Mouse (Mus musculus) forebrain, postnatal 0 days (tissue): ENCODE measurements around the gene Slc26a5. TPM values are rescaled to one million over a fixed set of nuclear protein-coding genes. Genes with fewer than 3 reads are reported as not detected.

Experiments
- ATAC-seq: fragments of 200-750 bp; cut with Nextera tagmentation; 2 replicates; pipeline ENCODE4 v1.8.0; 2017; ENCODE audit warnings: mild to moderate bottlenecking, moderate library complexity
- DNase-seq: peaks from one replicate; pipeline ENCODE4 v3.0.0-alpha.2; 2015
- H3K27ac ChIP-seq: fragments of 300-500 bp; sonication (generic); 2 replicates; pipeline ENCODE4 v1.5.1; 2014; ENCODE audit warnings: low read depth, mild to moderate bottlenecking, antibody characterized with exemption, low read length, moderate library complexity, mixed read lengths
- H3K27me3 ChIP-seq: fragments of 300-500 bp; sonication (generic); 2 replicates; pipeline ENCODE4 v1.6.1; 2014; ENCODE audit warnings: mild to moderate bottlenecking, low read length, mixed read lengths; ENCODE audit not compliant: insufficient read depth
- H3K36me3 ChIP-seq: fragments of 300-500 bp; sonication (generic); 2 replicates; pipeline ENCODE4 v1.6.1; 2014; ENCODE audit warnings: mild to moderate bottlenecking, moderate library complexity; ENCODE audit not compliant: insufficient read depth
- H3K4me1 ChIP-seq: fragments of 300-500 bp; sonication (generic); 2 replicates; pipeline ENCODE4 v1.6.1; 2014; ENCODE audit warnings: antibody characterized with exemption; ENCODE audit not compliant: insufficient read depth
- H3K4me2 ChIP-seq: fragments of 300-500 bp; sonication (generic); 2 replicates; pipeline ENCODE4 v1.6.1; 2014; ENCODE audit warnings: low read depth, mild to moderate bottlenecking, moderate library complexity
- H3K4me3 ChIP-seq: fragments of 300-500 bp; sonication (generic); 2 replicates; pipeline ENCODE4 v1.5.1; 2014; ENCODE audit warnings: low read depth, low read length, mixed read lengths
- H3K9ac ChIP-seq: fragments of 300-500 bp; sonication (generic); 2 replicates; pipeline ENCODE4 v1.6.1; 2014; ENCODE audit warnings: mild to moderate bottlenecking
- H3K9me3 ChIP-seq: fragments of 300-500 bp; sonication (generic); 2 replicates; pipeline ENCODE4 v1.6.1; 2016; ENCODE audit warnings: low read length
- CTCF ChIP-seq: sonication (generic); IDR thresholded peaks from 2 replicates; pipeline ENCODE4 v1.5.1; 2016; ENCODE audit warnings: antibody characterized with exemption, control low read depth, low read depth
- WGBS: fragments of 180-500 bp; shearing (Covaris S2); extraction: QIAGEN DNeasy Blood & Tissue Kit; methylation state at CpG from one replicate; pipeline ENCODE4 v1.1.7; 2014; 5-methylcytosine and 5-hydroxymethylcytosine counted together
- polyA plus RNA-seq: library from polyadenylated mRNA; unstranded; fragments of >200 nt; fragmentation: Nextera tagmentation; extraction: Ambion mirVana; gene quantifications from 2 replicates; pipeline ENCODE4 v1.2.1, GENCODE M21; 2015
- total RNA-seq: library from RNA; depleted of rRNA; stranded (reverse); fragments of >200 nt; gene quantifications from 2 replicates; pipeline ENCODE4 v1.2.3, GENCODE M21; 2014

The Slc26a5 gene
- total and polyA plus RNA-seq, 2 experiments from 2014 or later, result 0.35 to 0.38 TPM

GRCm38 (mm10) chr5:21847438-21847837 is 18.0 kb downstream of the Slc26a5 start:
- WGBS, result 81% methylated on average over 6 of the region's 6 CpGs
- Histone ChIP-seq H3K27me3 (no peaks in the 10 kb centered on the region), H3K9me3 (no peaks in the 10 kb centered on the region), H3K27ac (no peak overlapping the region), H3K36me3 (no peaks in the 10 kb centered on the region), H3K9ac (no peak overlapping the region), H3K4me2 (no peak overlapping the region), H3K4me1 (no peaks in the 10 kb centered on the region), H3K4me3 (no peak overlapping the region)
- no peak for ATAC-seq
- TF ChIP-seq CTCF, result no peak
- DNase-seq, result no peak

- Histone ChIP-seq H3K4me2 (no peak overlapping the region), H3K4me3 (no peak overlapping the region), H3K9me3 (no peaks in the 10 kb centered on the region), H3K27ac (no peak overlapping the region), H3K27me3 (no peaks in the 10 kb centered on the region), H3K36me3 (no peaks in the 10 kb centered on the region), H3K4me1 (no peaks in the 10 kb centered on the region), H3K9ac (no peak overlapping the region)
- TF ChIP-seq CTCF, result no peak
- DNase-seq (no peak), ATAC-seq (no peak)
- 88% methylated on average over 20 of the region's 20 CpGs for WGBS
These were observed 18.7 kb downstream of the Slc26a5 start for GRCm38 (mm10) chr5:21846616-21847290.

DNA sequence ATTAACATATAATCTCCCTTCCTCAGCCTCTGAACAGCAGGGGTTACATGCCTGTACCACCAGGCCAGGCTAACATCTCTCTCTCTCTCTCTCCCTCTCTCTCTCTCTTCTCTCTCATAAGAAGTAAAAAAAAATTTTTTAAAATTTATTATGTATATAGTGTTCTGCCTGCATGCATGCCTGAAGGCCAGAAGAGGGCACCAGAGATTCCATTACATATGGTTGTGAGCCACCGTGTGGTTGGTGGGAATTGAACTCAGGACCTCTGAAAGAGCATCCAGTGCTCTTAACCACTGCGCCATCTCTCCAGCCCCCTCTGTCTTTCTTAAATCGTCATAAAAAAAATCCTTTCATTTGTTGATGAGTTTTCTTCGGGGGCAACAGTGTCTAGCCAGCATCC is 20.7 kb downstream of the Slc26a5 start:
- H3K36me3 ChIP-seq, result no peaks in the 10 kb centered on the region
- 76% methylated on average over 4 of the region's 4 CpGs for whole genome bisulfite sequencing
- TF ChIP-seq CTCF, result peak; percentile 35
- no peaks in the 10 kb centered on the region for H3K9me3 ChIP-seq
- no peak for DNase-seq
- no peak overlapping the region for H3K27ac ChIP-seq
- no peaks in the 10 kb centered on the region for H3K27me3 ChIP-seq
- no peak overlapping the region for H3K4me2 ChIP-seq
- no peak overlapping the region for H3K4me3 ChIP-seq
- no peak overlapping the region for H3K9ac ChIP-seq
- no peak for ATAC-seq
- H3K4me1 ChIP-seq, result no peaks in the 10 kb centered on the region

GRCm38 (mm10) chr5:21831761-21832160 is 33.6 kb downstream of the Slc26a5 start:
- TF ChIP-seq CTCF, result no peak
- ATAC-seq (no peak), DNase-seq (no peak)
- no peaks in the 10 kb centered on the region for H3K9me3 ChIP-seq
- 76% methylated on average over 3 of the region's 3 CpGs for whole genome bisulfite sequencing
- H3K27ac ChIP-seq, result no peak overlapping the region
- H3K4me3 ChIP-seq, result no peak overlapping the region
- no peaks in the 10 kb centered on the region for H3K27me3 ChIP-seq
- no peak overlapping the region for H3K9ac ChIP-seq
- no peaks in the 10 kb centered on the region for H3K4me1 ChIP-seq
- H3K4me2 ChIP-seq, result no peak overlapping the region
- no peaks in the 10 kb centered on the region for H3K36me3 ChIP-seq

DNA sequence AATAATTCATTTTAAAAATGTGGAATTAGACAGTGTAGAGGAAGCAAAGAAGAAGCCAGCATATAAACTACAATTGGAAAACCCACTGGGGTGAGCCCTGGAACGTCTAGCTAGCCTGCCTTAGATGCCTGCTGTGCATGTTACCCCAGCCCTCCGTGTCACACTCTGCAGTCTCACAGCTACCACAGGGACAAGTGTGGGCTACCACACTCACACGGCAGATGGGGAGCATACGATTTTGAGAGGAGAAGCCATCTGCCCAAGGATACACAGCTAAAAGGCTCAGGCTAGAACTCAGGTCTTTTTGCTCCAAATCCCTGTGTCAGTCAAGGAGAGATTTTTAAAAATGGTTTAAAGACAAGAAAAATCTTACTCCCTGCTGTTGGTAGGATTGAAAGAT is 36.5 kb downstream of the Slc26a5 start:
- H3K27ac ChIP-seq, result no peak overlapping the region
- no peak overlapping the region for H3K4me3 ChIP-seq
- no peak overlapping the region for H3K9ac ChIP-seq
- DNase-seq (peak; percentile 60), ATAC-seq (peak; percentile 93)
- no peaks in the 10 kb centered on the region for H3K4me1 ChIP-seq
- whole genome bisulfite sequencing, result 56% methylated on average over 4 of the region's 4 CpGs
- no peaks in the 10 kb centered on the region for H3K9me3 ChIP-seq
- H3K27me3 ChIP-seq, result no peaks in the 10 kb centered on the region
- H3K36me3 ChIP-seq, result no peaks in the 10 kb centered on the region
- no peak for TF ChIP-seq CTCF
- no peak overlapping the region for H3K4me2 ChIP-seq

DNA sequence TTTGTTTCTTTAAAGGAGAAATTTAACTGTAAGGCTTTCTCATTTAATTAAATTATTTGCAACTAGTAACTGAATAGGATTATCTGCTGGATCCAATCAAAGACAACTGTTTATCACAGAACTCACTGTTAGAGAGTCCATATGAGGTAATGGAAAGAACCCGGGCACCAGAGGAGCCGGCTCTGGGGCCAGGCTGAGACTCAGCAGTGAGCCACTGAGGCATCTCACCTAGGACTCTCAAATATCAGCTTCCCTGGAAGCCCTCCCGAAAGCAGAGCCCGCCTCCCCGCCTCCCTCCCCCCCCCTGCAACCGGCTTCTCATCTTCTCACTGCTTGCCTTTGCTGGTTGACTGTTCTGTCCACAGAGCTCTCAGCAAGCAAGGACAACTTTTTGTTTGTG is 37.8 kb downstream of the Slc26a5 start:
- Histone ChIP-seq H3K4me1 (no peaks in the 10 kb centered on the region), H3K27ac (no peak overlapping the region), H3K9ac (no peak overlapping the region), H3K4me3 (no peak overlapping the region), H3K27me3 (no peaks in the 10 kb centered on the region), H3K36me3 (no peaks in the 10 kb centered on the region), H3K9me3 (no peaks in the 10 kb centered on the region), H3K4me2 (no peak overlapping the region)
- no peak for DNase-seq
- ATAC-seq, result no peak
- 20% methylated on average over 5 of the region's 6 CpGs for WGBS
- TF ChIP-seq CTCF, result no peak

GRCm38 (mm10) chr5:21826370-21826769 is 39.0 kb downstream of the Slc26a5 start:
- no peaks in the 10 kb centered on the region for H3K9me3 ChIP-seq
- H3K27me3 ChIP-seq, result no peaks in the 10 kb centered on the region
- TF ChIP-seq CTCF, result no peak
- no peaks in the 10 kb centered on the region for H3K36me3 ChIP-seq
- ATAC-seq (no peak), DNase-seq (no peak)
- no peak overlapping the region for H3K4me2 ChIP-seq
- H3K9ac ChIP-seq, result no peak overlapping the region
- 14% methylated on average over 7 of the region's 7 CpGs for WGBS
- no peaks in the 10 kb centered on the region for H3K4me1 ChIP-seq
- no peak overlapping the region for H3K27ac ChIP-seq
- H3K4me3 ChIP-seq, result no peak overlapping the region
